Mouse (Mus musculus) frontal cortex, postnatal 10 days (tissue): Measurements from ENCODE around the gene Efnb2.

Experiments
- DNase-seq, 2 experiments: peaks; one replicate each; pipeline ENCODE4 v3.0.0; 2022; ENCODE audit warnings: low spot score in 2 of 2, mixed read lengths in 1 of 2

The Efnb2 gene

GRCm38 (mm10) chr8:8661103-8661758, at the start of gene Efnb2:
TSS of gene Efnb2 (minus strand) at chr8:8661242.
- DNase-seq = peak; percentile 92 to 98

- DNase-seq = no peak
Observed at GRCm38 (mm10) chr8:8704813-8705212, 43.8 kb upstream of the Efnb2 start.

- no peak for DNase-seq
Observed at GRCm38 (mm10) chr8:8703668-8704067, 42.6 kb upstream of the Efnb2 start.

GRCm38 (mm10) chr8:8700821-8701220, 39.8 kb upstream of the Efnb2 start:
- no peak for DNase-seq

- DNase-seq = no peak
Observed at GRCm38 (mm10) chr8:8700229-8700628, 39.2 kb upstream of the Efnb2 start.

- DNase-seq = peak; percentile 90 to 97
Observed at GRCm38 (mm10) chr8:8690146-8691092, 29.4 kb upstream of the Efnb2 start, which contains the start of gene Arglu1. TSS of gene Arglu1 (minus strand) at chr8:8690521.

- DNase-seq = peak; percentile 39 to 73
Observed at GRCm38 (mm10) chr8:8689454-8690145, 28.6 kb upstream of the Efnb2 start.

GRCm38 (mm10) chr8:8688823-8689453, 27.9 kb upstream of the Efnb2 start:
- no peak for DNase-seq

- no peak for DNase-seq
Observed at GRCm38 (mm10) chr8:8685517-8685916, 24.5 kb upstream of the Efnb2 start.

GRCm38 (mm10) chr8:8682697-8683096, 21.7 kb upstream of the Efnb2 start:
- no peak for DNase-seq

- DNase-seq = no peak
Observed at GRCm38 (mm10) chr8:8678236-8678635, 17.2 kb upstream of the Efnb2 start.

GRCm38 (mm10) chr8:8674864-8675263, 13.8 kb upstream of the Efnb2 start:
- DNase-seq = no peak

GRCm38 (mm10) chr8:8661759-8662138, 707 bp upstream of the Efnb2 start:
- DNase-seq = peak; percentile 66 to 88

GRCm38 (mm10) chr8:8660307-8661098, 539 bp downstream of the Efnb2 start:
- DNase-seq = no peak

GRCm38 (mm10) chr8:8659503-8660306, 1.3 kb downstream of the Efnb2 start:
- DNase-seq = peak in 1 of 2 experiments; percentile 53

- DNase-seq = peak; percentile 79 to 88
Observed at GRCm38 (mm10) chr8:8658426-8659224, 2.4 kb downstream of the Efnb2 start.

GRCm38 (mm10) chr8:8657692-8658355, 3.2 kb downstream of the Efnb2 start:
- no peak for DNase-seq

- DNase-seq = no peak
Observed at GRCm38 (mm10) chr8:8656578-8657441, 4.2 kb downstream of the Efnb2 start.
